Mouse (Mus musculus): Measurements from ENCODE around the gene Lipn.

DNA sequence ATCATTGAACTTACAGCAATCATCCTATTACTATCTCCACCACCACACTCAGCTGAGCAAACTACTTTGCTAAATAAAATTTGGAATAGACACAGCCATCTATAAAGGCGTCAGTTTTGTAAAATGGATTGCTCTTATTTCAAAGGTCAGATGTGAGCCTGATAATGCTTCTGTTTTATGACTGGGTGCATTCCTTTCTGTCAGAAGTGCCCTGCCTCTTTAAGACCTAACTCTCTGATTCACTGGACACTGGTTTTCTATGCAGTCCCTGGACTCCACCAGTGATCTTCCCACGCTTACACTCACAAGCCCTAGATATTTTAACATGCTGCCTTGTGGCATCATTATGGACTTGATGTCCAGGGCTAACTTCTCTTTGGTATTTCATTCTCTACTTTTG lies 11.0 kb downstream of the Lipn start:
- no peak for TF ChIP-seq CTCF (IDR thresholded peaks at IDR 0.05; ENCODE audit: low read depth, low read length)
- TF ChIP-seq POLR2A (IDR thresholded peaks at IDR 0.05; ENCODE audit: borderline replicate concordance, low read depth, low read length), result no peak
